Mouse (Mus musculus) heart, postnatal 0 days (tissue): Measurements from ENCODE around the gene Socs4. TPM values are rescaled to one million over a fixed set of nuclear protein-coding genes. Genes with fewer than 3 reads are reported as not detected.
A peak's percentile ranks its signal among the peaks of the same experiment; 100 is the strongest.

Experiments
- ATAC-seq: fragments of 200-750 bp; cut with Nextera tagmentation; 2 replicates; pipeline ENCODE4 v1.8.0; 2017; ENCODE audit warnings: low read depth, moderate number of reproducible peaks, moderate library complexity; ENCODE audit not compliant: insufficient read depth
- DNase-seq: peaks from one replicate; pipeline ENCODE4 v3.0.0-alpha.2; 2016; ENCODE audit warnings: low spot score
- H3K27ac ChIP-seq: fragments of 300-500 bp; sonication (generic); 2 replicates; pipeline ENCODE4 v1.5.1; 2014; ENCODE audit warnings: low read depth, mild to moderate bottlenecking
- H3K27me3 ChIP-seq: fragments of 300-500 bp; sonication (generic); 2 replicates; pipeline ENCODE4 v1.6.1; 2014; ENCODE audit warnings: low read length, mixed read lengths; ENCODE audit not compliant: control insufficient read depth, insufficient read depth
- H3K36me3 ChIP-seq: fragments of 300-500 bp; sonication (generic); replicated peaks from 2 replicates; pipeline ENCODE4 v1.6.1; 2014; ENCODE audit warnings: low read length, mixed read lengths; ENCODE audit not compliant: control insufficient read depth, insufficient read depth
- H3K4me1 ChIP-seq: fragments of 300-500 bp; sonication (generic); 2 replicates; pipeline ENCODE4 v1.6.1; 2014; ENCODE audit warnings: antibody characterized with exemption; ENCODE audit not compliant: control insufficient read depth, insufficient read depth
- H3K4me2 ChIP-seq: fragments of 300-500 bp; sonication (generic); 2 replicates; pipeline ENCODE4 v1.6.1; 2014; ENCODE audit warnings: low read depth, mild to moderate bottlenecking, low read length, moderate library complexity
- H3K4me3 ChIP-seq: fragments of 300-500 bp; sonication (generic); 2 replicates; pipeline ENCODE4 v1.5.1; 2014; ENCODE audit warnings: low read depth, low read length
- H3K9ac ChIP-seq: fragments of 300-500 bp; sonication (generic); replicated peaks from 2 replicates; pipeline ENCODE4 v1.6.1; 2014; ENCODE audit warnings: low read depth, low read length, mixed read lengths
- H3K9me3 ChIP-seq: fragments of 300-500 bp; sonication (generic); replicated peaks from 2 replicates; pipeline ENCODE4 v1.6.1; 2016; ENCODE audit warnings: low read length; ENCODE audit not compliant: control insufficient read depth
- CTCF ChIP-seq: IDR thresholded peaks from 2 replicates; pipeline ENCODE4 v1.5.1; 2016; ENCODE audit warnings: antibody characterized with exemption, control low read depth, low read depth
- EP300 ChIP-seq: IDR thresholded peaks from 2 replicates; pipeline ENCODE4 v1.6.1; 2016; ENCODE audit warnings: antibody characterized with exemption, low read depth
- WGBS: fragments of 180-500 bp; shearing (Covaris S2); extraction: QIAGEN DNeasy Blood & Tissue Kit; methylation state at CpG from one replicate; pipeline ENCODE4 v1.1.7; 2014; 5-methylcytosine and 5-hydroxymethylcytosine counted together
- polyA plus RNA-seq: library from polyadenylated mRNA; unstranded; fragments of >200 nt; fragmentation: Nextera tagmentation; extraction: Ambion mirVana; gene quantifications from 2 replicates; pipeline ENCODE4 v1.2.1, GENCODE M21; 2015
- total RNA-seq: library from RNA; depleted of rRNA; stranded (reverse); fragments of >200 nt; gene quantifications from 2 replicates; pipeline ENCODE4 v1.2.3, GENCODE M21; 2014; ENCODE audit warnings: low replicate concordance

Gene Socs4
- total and polyA plus RNA-seq, 2 experiments from 2014 or later, result 1.9 to 3.3 TPM

- no peak overlapping the region for H3K4me2 ChIP-seq
- ATAC-seq (no peak), DNase-seq (no peak)
- H3K9me3 ChIP-seq, result no peaks in the 10 kb centered on the region
- WGBS, result 79% methylated on average over 4 of the region's 5 CpGs
- peaks cover 13% of the 10 kb centered on the region for H3K36me3 ChIP-seq
- H3K4me3 ChIP-seq, result no peak overlapping the region
- H3K27me3 ChIP-seq, result no peaks in the 10 kb centered on the region
- H3K4me1 ChIP-seq, result no peaks in the 10 kb centered on the region; the same call in 1 of the 2 replicates
- H3K27ac ChIP-seq, result no peak overlapping the region
- H3K9ac ChIP-seq, result no peak overlapping the region
- TF ChIP-seq CTCF (no peak), EP300 (no peak)
These were observed 10.3 kb downstream of the Socs4 start for GRCm38 (mm10) chr14:47287021-47287420.

- no peaks in the 10 kb centered on the region; the same call in 1 of the 2 replicates for H3K4me1 ChIP-seq
- ATAC-seq (no peak), DNase-seq (no peak)
- no peak overlapping the region for H3K9ac ChIP-seq
- 63% methylated on average over 1 of the region's 1 CpGs for WGBS
- H3K9me3 ChIP-seq, result no peaks in the 10 kb centered on the region
- no peaks in the 10 kb centered on the region for H3K27me3 ChIP-seq
- H3K27ac ChIP-seq, result no peak overlapping the region
- H3K36me3 ChIP-seq, result peaks cover 13% of the 10 kb centered on the region
- TF ChIP-seq CTCF, result no peak
- no peak for TF ChIP-seq EP300
- H3K4me2 ChIP-seq, result no peak overlapping the region
- H3K4me3 ChIP-seq, result no peak overlapping the region
These were observed 15.0 kb downstream of the Socs4 start for GRCm38 (mm10) chr14:47291772-47292171.

- whole genome bisulfite sequencing, result 54% methylated on average over 4 of the region's 4 CpGs
- Histone ChIP-seq H3K27me3 (no peaks in the 10 kb centered on the region), H3K4me2 (no peak overlapping the region), H3K4me3 (no peak overlapping the region), H3K9ac (no peak overlapping the region), H3K27ac (no peak overlapping the region), H3K9me3 (no peaks in the 10 kb centered on the region), H3K36me3 (peaks cover 13% of the 10 kb centered on the region), H3K4me1 (0 out of 2 replicates have a peak, but pooled peaks cover under 1% of the 10 kb centered on the region)
- no peak for DNase-seq
- TF ChIP-seq EP300 (no peak), CTCF (no peak)
- no peak for ATAC-seq
These were observed 17.4 kb downstream of the Socs4 start for GRCm38 (mm10) chr14:47294136-47294535.

- H3K27me3 ChIP-seq, result no peaks in the 10 kb centered on the region
- no peak overlapping the region for H3K27ac ChIP-seq
- H3K9me3 ChIP-seq, result no peaks in the 10 kb centered on the region
- DNase-seq, result no peak
- H3K36me3 ChIP-seq, result no peaks in the 10 kb centered on the region
- H3K4me2 ChIP-seq, result no peak overlapping the region
- no peak overlapping the region for H3K4me3 ChIP-seq
- 57% methylated on average over 2 of the region's 2 CpGs for WGBS
- TF ChIP-seq CTCF, result no peak
- TF ChIP-seq EP300, result no peak
- no peak for ATAC-seq
- H3K4me1 ChIP-seq, result peaks cover 8% of the 10 kb centered on the region; the same call in 1 of the 2 replicates
- H3K9ac ChIP-seq, result no peak overlapping the region
These were observed 19.5 kb downstream of the Socs4 start for GRCm38 (mm10) chr14:47296232-47296631.

GRCm38 (mm10) chr14:47297785-47298407 lies 21.2 kb downstream of the Socs4 start, which contains the start of gene Mapk1ip1l:
Mapk1ip1l (plus strand) TSS chr14:47298266.
- peaks cover 12% of the 10 kb centered on the region for H3K4me1 ChIP-seq
- H3K27ac ChIP-seq, result peak within 1 kb of the TSS; percentile 97
- peak within 1 kb of the TSS; percentile 98 for H3K9ac ChIP-seq
- H3K36me3 ChIP-seq, result no peaks in the 10 kb centered on the region
- TF ChIP-seq CTCF, result peak; percentile 94
- TF ChIP-seq EP300, result peak; percentile 64; the same call in 1 of the 2 replicates
- no peaks in the 10 kb centered on the region for H3K27me3 ChIP-seq
- 1% methylated on average over 33 of the region's 34 CpGs for WGBS
- DNase-seq (peak; percentile 89), ATAC-seq (peak; percentile 92)
- H3K9me3 ChIP-seq, result no peaks in the 10 kb centered on the region
- peak within 1 kb of the TSS; percentile 96 for H3K4me3 ChIP-seq
- peak within 1 kb of the TSS; percentile 77 for H3K4me2 ChIP-seq
